Mouse (Mus musculus) hindbrain, embryonic 14.5 days (tissue): ENCODE results near the gene Adcy7. TPM values are rescaled to one million over a fixed set of nuclear protein-coding genes. Genes with fewer than 3 reads are reported as not detected.

ENCODE experiments used
- polyA plus RNA-seq: library from polyadenylated mRNA; unstranded; fragments of >200 nt; fragmentation: Nextera tagmentation; extraction: Ambion mirVana; gene quantifications from 2 replicates; pipeline ENCODE4 v1.2.1, GENCODE M21; 2014

The Adcy7 gene
- polyA plus RNA-seq, 1 experiment from 2014 or later, result 4.9 TPM

Other genes starting within 250 kb of the Adcy7 start
- gene Cnep1r1, start 153.6 kb upstream of the Adcy7 start, polyA plus RNA-seq, result 23.9 and 26.7 TPM in 2 replicates
- 39.0 and 39.2 TPM in 2 replicates for gene Heatr3, start 134.5 kb upstream of the Adcy7 start, polyA plus RNA-seq
- 17.1 and 18.7 TPM in 2 replicates for gene Tent4b, start 73.2 kb upstream of the Adcy7 start, polyA plus RNA-seq
- 55.7 and 63.9 TPM in 2 replicates for gene Brd7, start 89.8 kb downstream of the Adcy7 start, polyA plus RNA-seq
- 45.3 and 57.6 TPM in 2 replicates for gene Nkd1, start 249.0 kb downstream of the Adcy7 start, polyA plus RNA-seq